Mouse (Mus musculus) 3134 (cell line): ENCODE measurements around the gene Slfn1.
"Not testable (repeated sequence)": the region's sequence is repeated elsewhere in the genome, so short reads cannot be mapped to it uniquely, and the experiment has no call there.

ENCODE experiments used
- DNase-seq: peaks from one replicate; pipeline ENCODE4 v3.0.0-alpha.2; 2011; ENCODE audit warnings: low spot score; ENCODE audit not compliant: insufficient read length; ENCODE audit errors: extremely low read depth

Slfn1 gene

DNA sequence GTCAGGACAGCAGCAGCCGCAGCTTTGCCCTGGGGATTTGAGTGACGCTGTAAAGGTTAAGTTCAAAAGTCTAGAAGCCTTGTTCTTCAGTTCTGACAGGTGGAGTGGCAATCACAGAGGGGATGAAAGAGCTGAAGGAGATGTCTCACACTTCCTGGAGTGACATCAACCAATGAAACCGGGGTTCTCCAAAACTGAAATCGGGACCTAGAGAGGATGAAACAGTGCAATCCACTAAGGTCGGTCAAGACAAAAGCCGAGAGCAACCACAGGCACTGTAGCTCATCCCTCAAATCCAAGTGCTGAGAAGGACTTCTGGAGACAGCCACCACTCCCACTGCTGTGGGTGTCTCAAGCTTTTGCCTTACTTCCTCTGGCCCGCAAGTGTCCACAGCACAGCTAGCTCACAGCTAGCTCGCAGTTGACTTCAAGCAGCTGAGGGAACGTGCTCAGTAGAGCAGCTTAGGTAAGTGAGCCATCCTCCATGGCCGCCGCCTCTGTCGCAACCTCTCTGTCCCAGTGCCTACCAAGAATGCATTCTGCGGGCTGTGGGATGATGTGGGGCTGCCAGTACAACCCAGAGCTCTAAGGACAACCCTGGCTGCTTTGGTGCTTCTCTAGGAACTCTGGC is at the start of gene Slfn1:
Slfn1 (plus strand) TSS at position 253 of the 631 bp plus-strand sequence.
- no peak for DNase-seq

DNA sequence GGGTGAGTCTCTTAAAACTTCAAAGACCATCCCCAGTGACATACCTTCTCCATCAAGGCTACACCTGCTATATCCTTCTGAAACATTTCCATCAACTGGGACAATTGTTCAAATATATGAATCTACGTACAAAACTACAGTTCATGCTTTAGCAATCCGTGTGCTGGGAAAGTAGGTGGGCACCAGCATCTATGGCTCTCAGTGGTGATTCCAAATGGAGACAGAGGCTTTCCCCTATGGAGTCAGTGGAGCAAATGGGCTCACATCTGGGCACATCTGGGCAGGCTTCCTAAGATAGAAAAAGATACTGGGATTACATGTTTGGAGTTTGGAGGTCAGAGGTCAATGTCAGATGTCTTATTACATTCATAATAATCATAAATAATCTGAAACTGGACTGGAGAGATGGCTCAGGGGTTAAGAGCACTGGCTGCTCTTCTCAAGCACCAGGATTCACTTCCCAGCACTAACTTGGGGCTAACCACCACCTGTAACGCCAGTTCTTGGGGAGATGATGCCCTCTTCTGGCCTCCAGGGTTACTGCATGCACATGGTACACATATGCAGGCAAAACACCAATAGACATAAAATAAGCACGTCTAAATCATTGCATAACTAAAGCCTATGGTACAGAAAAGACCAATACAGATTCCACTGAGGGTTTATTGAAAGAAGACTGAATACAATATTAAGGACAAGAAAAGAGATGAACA is 48.5 kb upstream of the Slfn1 start:
- no peak for DNase-seq

DNA sequence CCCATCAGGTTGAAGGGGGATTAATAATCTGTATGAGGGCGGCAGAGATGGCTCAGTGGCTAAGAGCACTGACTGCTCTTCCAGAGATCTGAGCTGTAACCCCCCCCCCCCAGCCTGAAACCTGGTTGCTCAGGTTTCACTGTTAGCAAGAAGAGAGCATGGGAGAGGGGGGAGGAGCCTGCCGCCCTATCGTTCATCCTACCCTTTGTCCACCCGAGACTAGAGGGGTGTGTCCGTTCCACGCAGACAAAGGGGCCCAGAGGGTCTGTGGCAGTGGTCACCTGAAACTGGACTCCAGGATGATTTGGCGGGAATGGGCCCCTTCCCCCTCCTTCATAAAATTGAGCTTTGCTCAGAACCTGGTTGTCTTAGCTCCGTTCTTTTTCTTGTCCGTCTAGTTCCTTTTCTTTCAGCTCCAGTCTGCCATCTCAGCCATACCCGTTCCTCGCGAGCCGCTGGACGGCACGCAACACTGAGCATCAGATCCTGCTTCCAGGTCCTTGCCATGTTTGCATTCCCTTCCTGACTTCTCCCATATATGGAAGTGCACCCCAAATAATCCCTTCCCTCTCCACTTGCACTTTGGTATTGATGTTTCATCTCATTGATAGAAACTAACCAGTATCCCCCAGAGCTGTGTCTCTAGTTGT is 46.2 kb upstream of the Slfn1 start:
- DNase-seq: no peak

DNA sequence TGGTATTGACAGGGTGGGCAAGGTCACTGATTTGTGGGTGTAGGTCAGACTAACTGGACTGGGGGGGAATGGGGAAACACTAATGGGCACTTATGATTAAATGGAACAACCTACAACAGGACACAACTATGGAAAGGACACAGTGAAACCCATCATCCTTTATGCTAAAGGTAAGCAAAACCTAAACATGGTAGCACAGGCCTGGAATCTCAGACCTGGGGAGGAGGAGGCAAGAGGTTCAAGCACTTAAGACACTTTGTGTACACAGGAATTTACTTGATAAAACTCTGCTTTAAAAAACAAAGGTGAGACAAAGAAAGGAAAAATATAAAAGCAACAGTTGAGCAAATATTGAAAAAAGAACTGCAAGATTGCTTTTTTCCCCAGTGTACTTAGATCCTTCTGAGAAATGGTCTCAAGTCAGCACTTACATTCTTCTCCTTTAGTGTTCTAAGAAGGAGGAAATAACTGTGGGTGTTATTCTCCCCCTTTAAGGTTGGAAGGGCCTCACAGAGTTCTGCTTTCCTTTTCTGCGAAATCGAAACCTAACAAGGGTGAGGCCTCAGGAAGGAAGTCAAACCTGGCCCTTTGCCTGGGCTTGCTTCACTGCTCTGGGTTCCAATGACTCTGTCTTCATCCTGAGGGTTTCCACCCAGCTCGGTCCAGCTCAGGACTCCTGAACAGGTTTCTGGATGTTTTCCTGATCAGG is 38.8 kb upstream of the Slfn1 start:
- DNase-seq: no peak

DNA sequence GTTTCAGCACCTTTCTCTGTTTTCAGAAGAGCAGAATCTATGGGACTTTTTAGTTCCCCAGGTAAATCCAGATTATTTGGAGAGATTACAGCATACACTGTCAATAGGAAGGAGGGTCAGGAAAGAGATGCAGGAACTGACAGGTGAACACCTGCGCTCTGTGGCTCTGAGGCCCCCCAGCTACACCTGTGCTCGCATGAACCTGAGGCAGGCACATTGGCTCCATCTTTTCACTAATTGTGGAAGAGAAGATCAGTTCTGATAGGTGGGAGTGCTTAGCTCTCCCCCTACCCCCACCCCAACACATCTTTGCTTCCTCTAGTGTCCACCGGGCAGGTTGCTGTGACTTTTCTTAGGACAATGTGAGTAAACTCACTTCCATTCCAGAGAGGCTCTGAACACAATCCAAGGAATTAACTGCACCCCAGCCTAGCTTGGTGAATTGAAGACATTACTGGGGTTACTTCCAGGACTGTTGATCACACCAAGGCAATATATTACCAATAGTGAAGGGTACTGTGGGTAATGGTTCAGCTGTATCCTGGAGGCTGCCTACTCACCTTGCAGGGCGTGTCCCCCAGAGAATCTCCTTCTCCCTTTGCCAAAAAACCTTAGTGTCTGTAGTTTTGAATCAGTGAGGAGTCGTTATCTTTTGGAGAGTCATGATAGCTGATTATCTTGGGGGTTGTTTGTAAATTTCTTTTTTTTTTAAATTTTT is 38.1 kb upstream of the Slfn1 start:
- no peak for DNase-seq

DNA sequence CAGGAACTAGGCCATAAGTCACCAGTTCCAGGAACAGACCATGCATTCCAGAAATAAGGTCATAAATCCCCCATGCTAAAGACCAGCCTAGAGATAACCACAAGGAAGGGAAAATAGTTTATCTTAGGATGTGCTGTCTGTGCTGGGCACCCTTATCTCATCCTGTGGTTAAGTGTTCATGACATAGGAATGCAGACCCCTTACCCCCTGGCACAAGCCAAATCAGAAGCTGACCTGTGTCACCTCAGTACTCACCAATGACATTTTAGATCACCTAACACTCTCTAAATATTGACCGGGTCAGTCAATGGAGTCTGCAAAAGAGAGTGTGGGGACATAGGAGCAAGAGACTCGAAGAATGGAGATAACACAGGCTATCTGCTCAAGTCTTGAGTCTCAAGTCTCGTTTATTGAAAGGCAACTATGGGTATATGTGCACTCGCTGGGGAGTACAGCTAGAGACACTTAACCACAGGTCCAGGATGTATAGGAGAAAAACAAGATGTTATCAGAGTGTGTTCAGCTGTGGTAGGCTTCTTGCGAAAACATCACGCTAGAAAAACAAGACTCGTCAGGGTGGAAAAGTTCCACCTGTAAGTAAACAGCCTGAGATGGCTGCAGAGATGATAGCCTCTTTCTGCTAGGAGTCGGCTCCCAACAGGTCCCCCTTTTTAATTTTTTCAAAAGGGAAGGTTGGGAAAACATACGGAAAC is 37.0 kb upstream of the Slfn1 start:
- no peak for DNase-seq

DNA sequence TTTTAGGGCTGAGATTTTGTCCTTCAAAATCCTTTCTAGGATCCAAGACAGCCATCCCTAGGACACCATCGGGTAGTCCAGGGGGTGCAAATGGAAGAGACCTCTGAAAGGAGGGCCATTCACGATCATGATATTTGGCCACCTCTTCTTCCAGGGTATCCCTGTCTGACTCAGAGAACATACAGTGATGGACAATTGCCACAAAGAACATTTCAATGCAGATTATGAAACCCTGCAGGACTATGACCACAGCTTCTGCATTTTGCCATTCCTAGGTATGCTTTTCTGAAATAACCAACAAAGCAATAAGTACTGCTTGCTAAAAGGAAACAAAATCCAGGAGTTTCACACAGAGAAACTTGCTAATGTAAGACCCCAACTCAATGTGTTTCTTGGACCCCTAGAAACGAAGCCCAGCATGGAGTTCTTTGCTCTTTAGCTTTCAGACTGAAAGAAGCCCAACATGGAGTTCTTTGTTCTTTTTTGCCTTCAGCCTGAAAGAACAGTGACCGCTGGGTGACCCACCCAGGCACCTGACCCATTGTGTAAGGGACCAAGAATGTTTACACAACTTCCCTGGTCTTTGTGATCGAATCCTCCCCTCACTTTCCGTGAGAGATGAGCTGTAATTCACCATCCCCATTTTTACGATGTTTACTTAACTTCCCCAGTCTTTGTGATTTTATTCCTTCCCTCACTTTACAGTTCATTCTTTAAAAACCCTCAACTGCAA is 33.7 kb upstream of the Slfn1 start:
- no peak for DNase-seq

DNA sequence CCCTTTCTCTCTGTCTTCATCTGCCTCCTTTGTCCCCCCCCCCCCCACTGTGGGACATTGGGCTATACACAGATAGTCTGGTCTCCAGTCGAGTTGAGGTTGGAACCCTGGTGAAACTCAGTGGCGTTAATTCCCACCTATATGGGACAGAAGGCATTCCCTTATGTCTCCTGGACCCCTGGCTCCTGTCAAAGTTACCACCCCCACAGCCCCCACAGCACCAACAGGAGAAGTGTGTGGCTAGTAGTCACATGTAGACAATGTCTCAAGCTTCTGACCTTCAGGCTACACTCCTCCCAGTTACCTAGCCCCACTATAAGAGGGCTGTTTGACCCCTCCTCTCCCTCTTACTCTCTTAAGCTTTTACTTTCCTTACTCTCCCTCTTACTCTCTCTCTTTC is 32.5 kb upstream of the Slfn1 start:
- DNase-seq: no peak

DNA sequence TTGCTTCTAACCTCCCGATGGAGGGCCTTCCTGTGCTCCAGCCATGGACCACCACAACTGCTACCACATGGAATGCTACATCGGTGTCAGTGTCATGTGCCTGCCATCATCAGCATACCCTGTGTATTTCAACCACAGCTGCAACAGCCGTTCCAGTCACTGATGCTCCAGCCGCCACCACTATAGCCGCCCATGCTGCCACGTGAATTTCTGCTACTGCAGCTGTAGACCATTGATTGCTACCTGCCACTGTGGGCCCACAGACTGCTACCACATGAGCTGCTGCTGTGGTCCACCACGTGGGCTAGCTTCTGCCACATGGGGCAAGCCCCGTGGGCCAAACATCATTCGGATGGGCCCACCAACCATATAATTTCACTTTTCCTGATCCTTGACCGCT is 31.9 kb upstream of the Slfn1 start:
- no peak for DNase-seq

DNA sequence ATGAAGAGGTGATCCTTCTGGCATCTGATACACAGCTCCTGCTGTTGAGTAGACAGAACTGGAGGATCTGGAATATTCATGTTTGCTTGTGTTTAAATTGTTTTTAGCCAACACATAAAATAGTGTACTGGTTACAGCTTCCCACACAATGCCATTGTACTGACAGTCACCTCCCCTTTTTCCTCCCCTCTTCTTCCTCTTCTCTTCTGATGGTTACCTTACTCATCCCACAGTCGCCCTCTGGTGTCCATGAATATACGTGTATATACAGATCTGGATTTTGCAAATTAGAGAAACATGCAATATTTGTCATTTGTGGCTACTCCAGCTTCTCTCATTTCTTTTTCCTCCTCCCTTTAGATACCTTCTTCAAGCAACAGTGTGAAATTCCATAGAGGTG is 1.5 kb upstream of the Slfn1 start:
- no peak for DNase-seq

DNA sequence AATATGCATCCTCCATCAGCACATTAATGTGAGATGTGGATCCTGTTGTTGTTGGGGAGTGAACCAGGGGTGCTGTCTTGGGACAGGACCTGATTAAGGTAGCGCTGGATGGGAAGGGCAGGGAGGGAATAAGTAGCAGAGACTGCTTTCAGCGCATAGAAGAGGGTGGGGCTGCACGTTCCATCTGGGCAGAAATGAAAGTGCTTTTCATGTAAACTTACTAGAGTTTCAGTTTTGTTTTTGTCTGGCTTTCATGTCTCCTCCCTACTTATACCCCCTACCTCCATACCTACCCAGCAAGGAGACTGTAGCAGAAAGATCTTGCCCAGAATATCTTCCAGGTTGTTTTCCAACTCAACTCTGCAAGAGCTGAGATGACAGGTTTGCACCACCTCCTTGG is 1.4 kb downstream of the Slfn1 start:
- no peak for DNase-seq

DNA sequence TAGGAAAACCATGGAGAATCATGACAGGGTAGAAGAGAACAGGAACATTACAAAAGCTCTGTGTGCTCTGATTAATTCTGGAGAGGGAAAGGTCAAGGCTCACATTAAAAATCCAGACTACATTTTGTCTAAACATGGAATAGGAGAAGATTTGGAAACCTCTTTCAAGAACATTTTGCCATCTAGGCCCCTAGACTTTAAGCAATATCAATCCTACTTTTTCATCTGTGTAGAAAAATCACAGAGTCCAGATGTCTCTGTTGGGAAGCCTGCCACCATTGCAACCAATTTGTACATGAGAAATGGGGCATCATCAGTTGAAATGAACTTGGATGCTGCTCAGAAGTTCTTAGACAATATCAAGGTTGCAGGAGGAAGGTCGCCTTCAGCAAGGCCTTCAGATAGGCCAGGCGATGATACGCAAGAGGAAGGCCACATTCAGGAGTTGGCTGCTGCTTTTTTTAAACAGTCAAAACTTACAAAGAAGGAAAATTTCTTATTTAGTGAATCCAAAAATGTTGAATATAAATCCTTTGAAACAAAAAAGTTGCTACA is 4.6 kb downstream of the Slfn1 start:
- DNase-seq: no peak

DNA sequence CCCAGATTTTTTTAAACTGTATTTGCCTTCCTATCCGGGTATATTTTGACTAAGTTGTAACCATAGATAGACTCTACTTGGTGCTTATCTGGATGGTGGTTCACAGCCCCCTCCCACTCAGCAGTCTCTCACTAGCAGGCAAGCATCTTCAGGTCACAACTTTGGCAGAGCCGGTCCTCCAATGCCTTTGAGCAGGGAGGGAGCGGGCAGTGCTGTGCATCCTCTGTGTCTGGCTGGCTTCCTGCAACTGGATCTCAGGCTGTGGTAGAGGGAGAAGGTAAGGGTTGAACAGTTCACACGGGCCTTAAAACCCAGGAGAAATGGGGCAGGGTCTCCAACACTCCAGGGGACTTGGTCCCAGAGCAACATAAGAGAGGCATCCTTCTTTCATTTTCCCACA is 6.5 kb downstream of the Slfn1 start:
- DNase-seq: no peak

DNA sequence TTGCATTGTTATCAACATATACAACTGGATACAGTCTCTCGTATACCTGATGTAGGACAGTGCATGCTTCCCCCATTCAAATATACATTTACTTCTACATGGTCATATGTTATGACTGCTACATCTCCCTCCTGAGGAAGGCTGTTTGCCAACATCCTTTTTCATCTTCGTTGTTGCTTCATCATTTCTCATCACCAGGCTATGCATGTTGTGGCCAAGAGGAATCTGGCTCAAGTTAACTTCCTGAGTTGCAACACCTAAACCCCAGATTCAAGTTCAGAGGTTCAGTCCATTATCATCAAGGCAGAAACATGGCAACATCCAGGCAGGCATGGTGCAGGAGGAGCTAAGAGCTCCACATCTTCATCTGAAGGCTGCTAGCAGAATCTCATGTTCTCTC is 8.3 kb downstream of the Slfn1 start:
- no peak for DNase-seq

DNA sequence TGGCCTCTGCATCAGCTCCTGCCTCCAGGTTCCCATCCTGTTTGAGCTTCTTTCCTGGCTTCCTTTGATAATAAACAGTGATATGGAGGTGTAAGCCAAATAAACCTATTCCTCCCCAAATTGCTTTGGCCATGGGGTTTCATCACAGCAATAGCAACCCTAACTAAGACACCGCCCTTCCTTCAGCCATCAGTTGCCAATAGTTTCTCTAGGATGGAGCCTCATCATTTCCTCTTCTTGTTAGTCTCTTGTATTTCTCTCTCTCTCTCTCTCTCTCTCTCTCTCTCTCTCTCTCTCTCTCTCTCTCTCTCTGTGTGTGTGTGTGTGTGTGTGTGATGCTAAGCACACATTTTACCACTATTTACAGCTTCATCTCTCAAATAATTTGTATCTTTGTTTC is 9.0 kb downstream of the Slfn1 start:
- DNase-seq: not testable (repeated sequence)

DNA sequence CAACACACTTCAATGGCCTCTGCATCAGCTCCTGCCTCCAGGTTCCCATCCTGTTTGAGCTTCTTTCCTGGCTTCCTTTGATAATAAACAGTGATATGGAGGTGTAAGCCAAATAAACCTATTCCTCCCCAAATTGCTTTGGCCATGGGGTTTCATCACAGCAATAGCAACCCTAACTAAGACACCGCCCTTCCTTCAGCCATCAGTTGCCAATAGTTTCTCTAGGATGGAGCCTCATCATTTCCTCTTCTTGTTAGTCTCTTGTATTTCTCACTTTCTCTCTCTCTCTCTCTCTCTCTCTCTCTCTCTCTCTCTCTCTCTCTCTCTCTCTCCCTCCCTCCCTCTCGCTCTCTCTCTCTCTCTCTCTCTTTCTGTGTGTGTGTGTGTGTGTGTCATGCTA is 20.6 kb downstream of the Slfn1 start:
- not testable (repeated sequence) for DNase-seq

DNA sequence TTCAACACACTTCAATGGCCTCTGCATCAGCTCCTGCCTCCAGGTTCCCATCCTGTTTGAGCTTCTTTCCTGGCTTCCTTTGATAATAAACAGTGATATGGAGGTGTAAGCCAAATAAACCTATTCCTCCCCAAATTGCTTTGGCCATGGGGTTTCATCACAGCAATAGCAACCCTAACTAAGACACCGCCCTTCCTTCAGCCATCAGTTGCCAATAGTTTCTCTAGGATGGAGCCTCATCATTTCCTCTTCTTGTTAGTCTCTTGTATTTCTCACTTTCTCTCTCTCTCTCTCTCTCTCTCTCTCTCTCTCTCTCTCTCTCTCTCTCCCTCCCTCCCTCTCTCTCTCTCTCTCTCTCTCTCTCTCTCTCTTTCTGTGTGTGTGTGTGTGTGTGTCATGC is 32.3 kb downstream of the Slfn1 start:
- not testable (repeated sequence) for DNase-seq
